Mouse (Mus musculus) liver, embryonic 14.5 days (tissue): ENCODE measurements around the gene Cfap97. TPM values are rescaled to one million over a fixed set of nuclear protein-coding genes. Genes with fewer than 3 reads are reported as not detected.

ENCODE experiments used
- ATAC-seq: fragments of 200-750 bp; cut with Nextera tagmentation; 2 replicates; pipeline ENCODE4 v1.8.0; 2017; ENCODE audit warnings: moderate number of reproducible peaks, mild to moderate bottlenecking, moderate library complexity; ENCODE audit not compliant: insufficient read depth
- DNase-seq, 3 experiments: peaks; one replicate each; pipeline ENCODE4 v3.0.0-alpha.2; 2012 to 2013; ENCODE audit warnings: low read depth in 3 of 3, low spot score in 3 of 3
- H3K27ac ChIP-seq: fragments of 300-500 bp; sonication (generic); 2 replicates; pipeline ENCODE4 v1.5.1; 2014; ENCODE audit warnings: moderate library complexity, mild to moderate bottlenecking, control low read depth, inconsistent platforms
- H3K27me3 ChIP-seq: fragments of 300-500 bp; sonication (generic); 2 replicates; pipeline ENCODE4 v1.6.1; 2014; ENCODE audit warnings: mild to moderate bottlenecking, low read length, moderate library complexity; ENCODE audit not compliant: control insufficient read depth, insufficient read depth
- H3K36me3 ChIP-seq: fragments of 300-500 bp; sonication (generic); replicated peaks from 2 replicates; pipeline ENCODE4 v1.6.1; 2014; ENCODE audit warnings: low read depth; ENCODE audit not compliant: control insufficient read depth, insufficient read depth
- H3K4me1 ChIP-seq, 2 experiments: fragments of 200-500 bp in 1 of 2; fragments of 300-500 bp in 1 of 2; sonication (generic) in 1 of 2; replicated peaks; 2 replicates each; pipeline ENCODE4 v1.6.1; 2012 to 2014; ENCODE audit warnings: antibody characterized with exemption in 1 of 2, inconsistent platforms in 1 of 2, low read length in 1 of 2; ENCODE audit not compliant: control insufficient read depth in 2 of 2, insufficient read depth in 2 of 2
- H3K4me2 ChIP-seq: fragments of 300-500 bp; sonication (generic); 2 replicates; pipeline ENCODE4 v1.6.1; 2014; ENCODE audit warnings: low read depth, mild to moderate bottlenecking, control low read depth, moderate library complexity
- H3K4me3 ChIP-seq, 2 experiments: fragments of 200-500 bp in 1 of 2; fragments of 300-500 bp in 1 of 2; sonication (generic) in 1 of 2; 2 replicates each; pipeline ENCODE4 v1.5.1; 2012 to 2014; ENCODE audit warnings: low read depth in 2 of 2, low read length in 2 of 2, mild to moderate bottlenecking in 2 of 2, control low read depth in 1 of 2, inconsistent platforms in 1 of 2, moderate library complexity in 1 of 2; ENCODE audit not compliant: insufficient read depth in 1 of 2
- H3K9ac ChIP-seq: fragments of 300-500 bp; sonication (generic); replicated peaks from 2 replicates; pipeline ENCODE4 v1.6.1; 2014; ENCODE audit warnings: mild to moderate bottlenecking, control low read depth, moderate library complexity
- H3K9me3 ChIP-seq: fragments of 300-500 bp; sonication (generic); 2 replicates; pipeline ENCODE4 v1.6.1; 2016; ENCODE audit warnings: low read length, mixed read lengths; ENCODE audit not compliant: control insufficient read depth
- CTCF ChIP-seq: IDR thresholded peaks from 2 replicates; pipeline ENCODE4 v1.5.1; 2016; ENCODE audit warnings: antibody characterized with exemption, low read depth, control low read depth
- EP300 ChIP-seq: IDR thresholded peaks from 2 replicates; pipeline ENCODE4 v1.6.1; 2016; ENCODE audit warnings: antibody characterized with exemption, low read depth
- WGBS: fragments of 180-500 bp; shearing (Covaris S2); extraction: QIAGEN DNeasy Blood & Tissue Kit; methylation state at CpG from one replicate; pipeline ENCODE4 v1.1.7; 2014; ENCODE audit not compliant: insufficient replicate concordance; 5-methylcytosine and 5-hydroxymethylcytosine counted together
- polyA plus RNA-seq, 2 experiments: library from polyadenylated mRNA; depleted of rRNA in 1 of 2; stranded (reverse) in 1 of 2; unstranded in 1 of 2; fragments of >200 nt; fragmentation: Nextera tagmentation in 1 of 2; extraction: Ambion mirVana in 1 of 2; gene quantifications; 2 replicates each; pipeline versions ENCODE4 v1.2.1 to v1.2.3; 2012 to 2014

The Cfap97 gene
- polyA plus RNA-seq, 2 experiments, result 3.9 to 7.4 TPM

DNA sequence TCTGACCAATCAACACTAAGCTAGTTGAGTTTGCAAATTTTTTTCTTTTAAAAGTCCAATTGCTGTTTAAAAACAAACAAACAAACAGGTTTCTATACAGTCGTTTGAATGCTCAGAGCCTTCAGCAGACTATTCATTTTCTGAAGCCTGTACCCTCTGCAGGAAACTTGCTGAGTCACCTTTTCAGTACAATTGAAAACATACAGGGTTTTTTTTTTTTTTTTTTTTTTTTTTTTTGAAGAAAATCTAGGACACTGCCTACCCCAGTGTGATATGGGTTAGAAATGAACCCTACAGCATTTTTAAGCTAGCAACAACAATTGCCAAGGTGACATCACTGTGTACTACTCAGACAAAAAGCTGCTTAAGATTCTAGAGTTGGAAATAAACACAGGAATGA is 7.6 kb upstream of the Cfap97 start:
- Histone ChIP-seq H3K27ac (no peak overlapping the region), H3K27me3 (no peaks in the 10 kb centered on the region), H3K4me1 (peaks cover 3 to 5% of the 10 kb centered on the region in 2 experiments; a peak in 3 of 4 replicates), H3K4me3 (no peak overlapping the region), H3K9ac (no peak overlapping the region), H3K9me3 (no peaks in the 10 kb centered on the region), H3K36me3 (no peaks in the 10 kb centered on the region), H3K4me2 (no peak overlapping the region)
- TF ChIP-seq CTCF (no peak), EP300 (no peak)
- WGBS, result 9% methylated on average over 1 of the region's 1 CpGs
- ATAC-seq, result no peak
- no peak for DNase-seq

- Histone ChIP-seq H3K27me3 (peaks cover 4% of the 10 kb centered on the region; the same call in 1 of the 2 replicates), H3K4me2 (no peak overlapping the region), H3K9ac (no peak overlapping the region), H3K4me3 (no peak overlapping the region), H3K27ac (no peak overlapping the region), H3K9me3 (no peaks in the 10 kb centered on the region), H3K4me1 (peaks cover 6 to 8% of the 10 kb centered on the region in 2 experiments; a peak in 3 of 4 replicates), H3K36me3 (no peaks in the 10 kb centered on the region)
- ATAC-seq, result no peak
- WGBS, result 40% methylated on average over 3 of the region's 3 CpGs
- TF ChIP-seq EP300 (no peak), CTCF (no peak)
- no peak for DNase-seq
Measured at GRCm38 (mm10) chr8:46146173-46146572, 5.4 kb upstream of the Cfap97 start.

GRCm38 (mm10) chr8:46149306-46149705 is 2.3 kb upstream of the Cfap97 start:
- Histone ChIP-seq H3K4me1 (peaks cover 3 to 9% of the 10 kb centered on the region in 2 experiments; a peak in 3 of 4 replicates), H3K9me3 (no peaks in the 10 kb centered on the region), H3K4me3 (no peak overlapping the region), H3K36me3 (no peaks in the 10 kb centered on the region), H3K27ac (no peak overlapping the region), H3K4me2 (no peak overlapping the region), H3K9ac (no peak overlapping the region), H3K27me3 (peaks cover 9% of the 10 kb centered on the region)
- no peak for ATAC-seq
- no peak for TF ChIP-seq CTCF
- TF ChIP-seq EP300, result no peak
- no peak for DNase-seq
- WGBS, result 77% methylated on average over 6 of the region's 6 CpGs

DNA sequence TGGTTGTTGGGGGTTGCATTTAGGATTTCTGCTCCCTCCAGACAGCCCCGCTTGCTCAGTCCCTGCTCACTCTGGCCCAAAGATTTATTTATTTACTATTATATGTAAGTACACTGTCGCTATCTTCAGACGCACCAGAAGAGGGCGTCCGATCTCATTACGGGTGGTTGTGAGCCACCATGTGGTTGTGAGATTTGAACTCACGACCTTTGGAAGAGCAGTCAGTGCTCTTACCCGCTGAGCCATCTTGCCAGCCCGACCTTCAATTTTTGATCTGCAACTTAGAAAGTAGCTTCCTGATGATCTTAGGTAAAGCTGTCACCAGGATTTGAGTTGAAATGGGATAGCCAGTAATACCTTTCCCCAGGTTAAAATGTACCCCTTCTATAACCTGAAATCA is 1.8 kb upstream of the Cfap97 start:
- H3K4me2 ChIP-seq, result no peak overlapping the region
- no peak overlapping the region for H3K4me3 ChIP-seq
- no peak for DNase-seq
- no peak overlapping the region for H3K27ac ChIP-seq
- no peaks in the 10 kb centered on the region for H3K36me3 ChIP-seq
- H3K9ac ChIP-seq, result no peak overlapping the region
- H3K9me3 ChIP-seq, result no peaks in the 10 kb centered on the region
- no peak for TF ChIP-seq EP300
- peak; percentile 47 for TF ChIP-seq CTCF
- peaks cover 9% of the 10 kb centered on the region for H3K27me3 ChIP-seq
- ATAC-seq, result no peak
- 71% methylated on average over 9 of the region's 9 CpGs for WGBS
- H3K4me1 ChIP-seq, result peaks cover 3 to 9% of the 10 kb centered on the region in 2 experiments; a peak in 3 of 4 replicates

- DNase-seq (peak; percentile 62 to 66 (median 64)), ATAC-seq (peak; percentile 86)
- peaks cover 9% of the 10 kb centered on the region for H3K27me3 ChIP-seq
- H3K9ac ChIP-seq, result peak within 1 kb of the TSS; percentile 67
- no peaks in the 10 kb centered on the region for H3K36me3 ChIP-seq
- no peak for TF ChIP-seq CTCF
- TF ChIP-seq EP300, result no peak
- no peaks in the 10 kb centered on the region for H3K9me3 ChIP-seq
- H3K27ac ChIP-seq, result no peak within 1 kb of the TSS
- 3% methylated on average over 94 of the region's 103 CpGs for WGBS
- peaks cover 3 to 9% of the 10 kb centered on the region in 2 experiments; a peak in 3 of 4 replicates for H3K4me1 ChIP-seq
- peak within 1 kb of the TSS; percentile 99 for H3K4me2 ChIP-seq
- peak within 1 kb of the TSS; percentile 71 to 86 for H3K4me3 ChIP-seq
Measured at GRCm38 (mm10) chr8:46152064-46153031, 777 bp downstream of the Cfap97 start, which contains the start of gene Snx25. TSS of gene Snx25 (minus strand) at chr8:46152159.
